Mouse (Mus musculus): ENCODE results near the gene 1700018B08Rik. TPM values are rescaled to one million over a fixed set of nuclear protein-coding genes. Genes with fewer than 3 reads are reported as not detected.
A peak's percentile ranks its signal among the peaks of the same experiment; 100 is the strongest.

1700018B08Rik gene
- total and polyA plus RNA-seq, 2 experiments from 2014 or later, result 1.1 TPM; not detected in 1

- Histone ChIP-seq H3K36me3 (ENCODE audit: insufficient read depth, low read length) (no peaks in the 10 kb centered on the region), H3K4me1 (ENCODE audit: insufficient read depth, low read length) (peaks cover 15% of the 10 kb centered on the region), H3K9me3 (ENCODE audit: low read length) (no peaks in the 10 kb centered on the region), H3K9ac (replicated peaks; ENCODE audit: low read length) (no peak overlapping the region), H3K27ac (no peak overlapping the region), H3K4me3 (ENCODE audit: low read length) (no peak overlapping the region), H3K4me2 (ENCODE audit: low read depth, low read length) (no peak overlapping the region), H3K27me3 (ENCODE audit: insufficient read depth, low read length) (no peaks in the 10 kb centered on the region)
- 77% methylated on average over 3 of the region's 3 CpGs for WGBS
- DNase-seq (ENCODE audit: low spot score) (no peak), ATAC-seq (no peak)
- TF ChIP-seq CTCF (IDR thresholded peaks at IDR 0.05; ENCODE audit: low read depth), result no peak
These were observed 31.5 kb upstream of the 1700018B08Rik start for GRCm38 (mm10) chr8:121575661-121576060.

GRCm38 (mm10) chr8:121573275-121573674 is 29.2 kb upstream of the 1700018B08Rik start:
- Histone ChIP-seq H3K9me3 (ENCODE audit: low read length) (no peaks in the 10 kb centered on the region), H3K4me3 (ENCODE audit: low read length) (no peak overlapping the region), H3K9ac (replicated peaks; ENCODE audit: low read length) (no peak overlapping the region), H3K36me3 (ENCODE audit: insufficient read depth, low read length) (no peaks in the 10 kb centered on the region), H3K4me1 (ENCODE audit: insufficient read depth, low read length) (peaks cover 15% of the 10 kb centered on the region), H3K27me3 (ENCODE audit: insufficient read depth, low read length) (no peaks in the 10 kb centered on the region), H3K4me2 (ENCODE audit: low read depth, low read length) (no peak overlapping the region), H3K27ac (no peak overlapping the region)
- ATAC-seq (peak; percentile 45; the same call in 1 of the 2 replicates), DNase-seq (ENCODE audit: low spot score) (peak; percentile 41)
- no peak for TF ChIP-seq CTCF (IDR thresholded peaks at IDR 0.05; ENCODE audit: low read depth)
- 34% methylated on average over 3 of the region's 3 CpGs for WGBS

GRCm38 (mm10) chr8:121572121-121572520 is 28.0 kb upstream of the 1700018B08Rik start:
- Histone ChIP-seq H3K9me3 (ENCODE audit: low read length) (no peaks in the 10 kb centered on the region), H3K27ac (no peak overlapping the region), H3K4me2 (ENCODE audit: low read depth, low read length) (no peak overlapping the region), H3K36me3 (ENCODE audit: insufficient read depth, low read length) (no peaks in the 10 kb centered on the region), H3K27me3 (ENCODE audit: insufficient read depth, low read length) (no peaks in the 10 kb centered on the region), H3K9ac (replicated peaks; ENCODE audit: low read length) (no peak overlapping the region), H3K4me1 (ENCODE audit: insufficient read depth, low read length) (peaks cover 14% of the 10 kb centered on the region), H3K4me3 (ENCODE audit: low read length) (no peak overlapping the region)
- 81% methylated on average over 7 of the region's 7 CpGs for WGBS
- no peak for TF ChIP-seq CTCF (IDR thresholded peaks at IDR 0.05; ENCODE audit: low read depth)
- ATAC-seq (no peak), DNase-seq (ENCODE audit: low spot score) (no peak)

GRCm38 (mm10) chr8:121570801-121571200 is 26.7 kb upstream of the 1700018B08Rik start:
- no peaks in the 10 kb centered on the region for H3K9me3 ChIP-seq (ENCODE audit: low read length)
- 87% methylated on average over 17 of the region's 17 CpGs for WGBS
- H3K4me3 ChIP-seq (ENCODE audit: low read length), result no peak overlapping the region
- ATAC-seq, result no peak
- no peak overlapping the region for H3K9ac ChIP-seq (replicated peaks; ENCODE audit: low read length)
- H3K36me3 ChIP-seq (ENCODE audit: insufficient read depth, low read length), result no peaks in the 10 kb centered on the region
- H3K4me1 ChIP-seq (ENCODE audit: insufficient read depth, low read length), result 0 out of 2 replicates have a peak, but pooled peaks cover 3% of the 10 kb centered on the region
- no peak overlapping the region for H3K27ac ChIP-seq
- no peaks in the 10 kb centered on the region for H3K27me3 ChIP-seq (ENCODE audit: insufficient read depth, low read length)
- no peak for DNase-seq (ENCODE audit: low spot score)
- H3K4me2 ChIP-seq (ENCODE audit: low read depth, low read length), result no peak overlapping the region
- TF ChIP-seq CTCF (IDR thresholded peaks at IDR 0.05; ENCODE audit: low read depth), result no peak

GRCm38 (mm10) chr8:121570335-121570734 is 26.2 kb upstream of the 1700018B08Rik start:
- H3K4me3 ChIP-seq (ENCODE audit: low read length), result no peak overlapping the region
- H3K27ac ChIP-seq, result no peak overlapping the region
- WGBS, result 86% methylated on average over 21 of the region's 21 CpGs
- no peak for ATAC-seq
- H3K27me3 ChIP-seq (ENCODE audit: insufficient read depth, low read length), result no peaks in the 10 kb centered on the region
- 0 out of 2 replicates have a peak, but pooled peaks cover 3% of the 10 kb centered on the region for H3K4me1 ChIP-seq (ENCODE audit: insufficient read depth, low read length)
- H3K9me3 ChIP-seq (ENCODE audit: low read length), result no peaks in the 10 kb centered on the region
- TF ChIP-seq CTCF (IDR thresholded peaks at IDR 0.05; ENCODE audit: low read depth), result no peak
- H3K36me3 ChIP-seq (ENCODE audit: insufficient read depth, low read length), result no peaks in the 10 kb centered on the region
- no peak overlapping the region for H3K9ac ChIP-seq (replicated peaks; ENCODE audit: low read length)
- DNase-seq (ENCODE audit: low spot score), result no peak
- H3K4me2 ChIP-seq (ENCODE audit: low read depth, low read length), result no peak overlapping the region

GRCm38 (mm10) chr8:121568321-121568720 is 24.2 kb upstream of the 1700018B08Rik start:
- no peak for TF ChIP-seq CTCF (IDR thresholded peaks at IDR 0.05; ENCODE audit: low read depth)
- Histone ChIP-seq H3K9ac (replicated peaks; ENCODE audit: low read length) (no peak overlapping the region), H3K27ac (no peak overlapping the region), H3K4me3 (ENCODE audit: low read length) (no peak overlapping the region), H3K27me3 (ENCODE audit: insufficient read depth, low read length) (no peaks in the 10 kb centered on the region), H3K4me2 (ENCODE audit: low read depth, low read length) (no peak overlapping the region), H3K36me3 (ENCODE audit: insufficient read depth, low read length) (no peaks in the 10 kb centered on the region; the same call in 1 of the 2 replicates), H3K9me3 (ENCODE audit: low read length) (no peaks in the 10 kb centered on the region), H3K4me1 (ENCODE audit: insufficient read depth, low read length) (no peaks in the 10 kb centered on the region)
- ATAC-seq, result no peak
- 85% methylated on average over 6 of the region's 6 CpGs for WGBS
- no peak for DNase-seq (ENCODE audit: low spot score)

- Histone ChIP-seq H3K4me1 (ENCODE audit: insufficient read depth, low read length) (no peaks in the 10 kb centered on the region), H3K9me3 (ENCODE audit: low read length) (no peaks in the 10 kb centered on the region), H3K4me2 (ENCODE audit: low read depth, low read length) (no peak overlapping the region), H3K9ac (replicated peaks; ENCODE audit: low read length) (no peak overlapping the region), H3K4me3 (ENCODE audit: low read length) (no peak overlapping the region), H3K27me3 (ENCODE audit: insufficient read depth, low read length) (no peaks in the 10 kb centered on the region), H3K27ac (no peak overlapping the region), H3K36me3 (ENCODE audit: insufficient read depth, low read length) (peaks cover 11% of the 10 kb centered on the region)
- ATAC-seq (no peak), DNase-seq (ENCODE audit: low spot score) (no peak)
- no peak for TF ChIP-seq CTCF (IDR thresholded peaks at IDR 0.05; ENCODE audit: low read depth)
- 59% methylated on average over 6 of the region's 6 CpGs for WGBS
These were observed 19.6 kb upstream of the 1700018B08Rik start for GRCm38 (mm10) chr8:121563701-121564100.
